9 mouse cellular contexts compared by ENCODE assay signal in the genomic region with DNA sequence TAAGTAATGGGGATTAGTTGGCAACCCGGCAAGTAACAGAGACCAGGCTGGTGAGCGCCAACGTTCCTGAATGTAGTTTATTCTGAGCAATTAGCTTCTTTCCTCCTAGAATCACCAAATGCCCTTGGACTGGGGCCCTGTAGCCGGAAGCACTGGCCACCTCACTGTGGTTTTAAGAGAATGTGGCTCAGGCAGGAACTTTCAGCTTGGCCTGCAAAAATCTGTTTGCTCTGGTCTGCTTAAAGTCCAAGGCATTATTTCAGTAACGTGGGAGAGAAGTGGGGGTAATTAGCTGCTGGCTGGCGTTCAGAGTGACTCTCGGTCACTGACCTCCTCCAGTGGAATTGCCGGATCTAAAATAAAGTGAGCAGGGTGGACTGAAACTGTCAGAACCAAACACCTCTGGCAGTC. TPM values are rescaled to one million over a fixed set of nuclear protein-coding genes. Genes with fewer than 3 reads are reported as not detected.
A peak's percentile ranks its signal among the peaks of the same experiment; 100 is the strongest.
DNase-seq lines count a peak whose midpoint lies in the region; ATAC-seq and TF ChIP-seq lines count a peak whose summit lies in the region.
"Had no signal": no experiment of that assay in that cellular context is flagged by ENCODE, and none has a peak within 500 bp of the region (broad histone marks: within the 10 kb centered on the region; RNA-seq: fewer than 3 reads in every experiment).

No protein-coding gene starts in this region.

- H3K9me3 ChIP-seq in liver, embryonic 15.5 days (replicated peaks) = no peaks in the 10 kb centered on the region
- no peaks in the 10 kb centered on the region for H3K9me3 ChIP-seq in stomach, embryonic 14.5 days (ENCODE audit: control insufficient read depth, low read depth, low read length)

- H3K4me1 ChIP-seq in embryonic fibroblast, embryonic 13.5 days (ENCODE audit: control insufficient read depth, insufficient read depth, low read length) = no peaks in the 10 kb centered on the region
- peaks cover 83% of the 10 kb centered on the region for H3K4me1 ChIP-seq in liver, embryonic 15.5 days (replicated peaks)
- H3K4me1 ChIP-seq in stomach, embryonic 14.5 days (ENCODE audit: control insufficient read depth, insufficient read depth, low read length) = 0 out of 2 replicates have a peak, but pooled peaks cover 6% of the 10 kb centered on the region

- peak; percentile 48 to 49 for DNase-seq in cerebellum, postnatal 10 days
- no peak for DNase-seq in cerebellum, adult 8-10 months
- DNase-seq in A20 (ENCODE audit: low read depth, low spot score) = peak; percentile 18
- DNase-seq in kidney, adult 8-10 months = peak; percentile 77 to 80

- ATAC-seq in liver, embryonic 15.5 days (ENCODE audit: insufficient read depth) = no peak
- ATAC-seq in stomach, embryonic 14.5 days (ENCODE audit: insufficient number of reproducible peaks, insufficient read depth, low FRiP score, low read depth) = no peak
- ATAC-seq in granulocyte monocyte progenitor cell, adult 5-6 weeks (replicated peaks; ENCODE audit: poor library complexity, severe bottlenecking) = no peak

- TF ChIP-seq CTCF in embryonic fibroblast, embryonic 13.5 days (IDR thresholded peaks at IDR 0.05; ENCODE audit: borderline replicate concordance, insufficient read depth, low read length) = no peak

- peaks cover 42% of the 10 kb centered on the region for H3K36me3 ChIP-seq in liver, embryonic 15.5 days (replicated peaks)
- H3K36me3 ChIP-seq in stomach, embryonic 14.5 days (ENCODE audit: control insufficient read depth, insufficient read depth, low read length) = peaks cover 35% of the 10 kb centered on the region

- WGBS in liver, embryonic 15.5 days (ENCODE audit: insufficient replicate concordance) = 2% methylated on average over 8 of the region's 8 CpGs
- WGBS in stomach, embryonic 14.5 days = 18% methylated on average over 8 of the region's 8 CpGs

- peak overlapping the region; percentile 95 for H3K9ac ChIP-seq in liver, embryonic 15.5 days
- H3K9ac ChIP-seq in stomach, embryonic 14.5 days (replicated peaks; ENCODE audit: low read depth, low read length) = peak overlapping the region; percentile 80

- peak overlapping the region; percentile 59 for H3K27ac ChIP-seq in embryonic fibroblast, embryonic 13.5 days (ENCODE audit: insufficient read depth, low read length)
- H3K27ac ChIP-seq in liver, embryonic 15.5 days (replicated peaks) = peak overlapping the region; percentile 98
- peak overlapping the region; percentile 11; the same call in 1 of the 2 replicates for H3K27ac ChIP-seq in stomach, embryonic 14.5 days (ENCODE audit: low read length)

- H3K4me2 ChIP-seq in liver, embryonic 15.5 days = peak overlapping the region; percentile 80
- peak overlapping the region; percentile 87 for H3K4me2 ChIP-seq in stomach, embryonic 14.5 days (replicated peaks; ENCODE audit: low read depth, low read length)

- peak overlapping the region; percentile 94 for H3K4me3 ChIP-seq in embryonic fibroblast, embryonic 13.5 days (ENCODE audit: insufficient read depth, low read length)
- H3K4me3 ChIP-seq in liver, embryonic 15.5 days (replicated peaks) = peak overlapping the region; percentile 86
- peak overlapping the region; percentile 82 for H3K4me3 ChIP-seq in stomach, embryonic 14.5 days (ENCODE audit: low read depth, low read length)

- no peaks in the 10 kb centered on the region for H3K27me3 ChIP-seq in liver, embryonic 15.5 days
- no peaks in the 10 kb centered on the region for H3K27me3 ChIP-seq in stomach, embryonic 14.5 days (ENCODE audit: control insufficient read depth, insufficient read depth, low read length)

- no peak for TF ChIP-seq POLR2A in embryonic fibroblast, embryonic 13.5 days (IDR thresholded peaks at IDR 0.05; ENCODE audit: low read depth, low read length)

RNA-seq across cellular contexts. Expression of gene Prkab1, which starts 1.1 kb away (rescaled TPM):
- polyA plus RNA-seq in embryonic fibroblast, embryonic 13.5 days (2011; ENCODE audit: insufficient read length, low read depth, missing spikeins) = 27.4 and 36.1 TPM in 2 replicates
- 89.4 and 101 TPM in 2 replicates for polyA plus RNA-seq in liver, embryonic 15.5 days (2015; fragmentation: Nextera tagmentation; extraction: Ambion mirVana)
- polyA plus RNA-seq in stomach, embryonic 14.5 days (2014; fragmentation: Nextera tagmentation; extraction: Ambion mirVana) = 59.7 and 60.8 TPM in 2 replicates
- total RNA-seq in granulocyte monocyte progenitor cell, adult 5-6 weeks (2014; fragmentation: Nextera tagmentation) = 47.5 and 48.3 TPM in 2 replicates
- 17.2 and 20.8 TPM in 2 replicates for total RNA-seq in granulocyte monocyte progenitor cell, adult 5-6 weeks (2017)

RNA-seq across cellular contexts. Expression of gene Tmem233, which starts 59.8 kb away (rescaled TPM):
- not detected in 2 replicates for polyA plus RNA-seq in embryonic fibroblast, embryonic 13.5 days (2011; ENCODE audit: insufficient read length, low read depth, missing spikeins)
- not detected in 2 replicates for polyA plus RNA-seq in liver, embryonic 15.5 days (2015; fragmentation: Nextera tagmentation; extraction: Ambion mirVana)
- not detected in 2 replicates for polyA plus RNA-seq in stomach, embryonic 14.5 days (2014; fragmentation: Nextera tagmentation; extraction: Ambion mirVana)
- total RNA-seq in granulocyte monocyte progenitor cell, adult 5-6 weeks (2014; fragmentation: Nextera tagmentation) = not detected in 2 replicates
- not detected in 2 replicates for total RNA-seq in granulocyte monocyte progenitor cell, adult 5-6 weeks (2017)
- total RNA-seq: left cerebral cortex, postnatal 14 days had no signal

Comparison
In these comparisons a context has a peak if more than half of its experiments do, and no peak if none do; other contexts are left out.
1. H3K27ac ChIP-seq: peak in every context shown above with its lines; median percentile 98 in liver, embryonic 15.5 days; 59 in embryonic fibroblast, embryonic 13.5 days; 11 in stomach, embryonic 14.5 days.